Mouse (Mus musculus) bone marrow, adult 2 months (tissue): ENCODE results near the gene Fam227b.

ENCODE experiments used
- CTCF ChIP-seq: fragments of 200-500 bp; IDR thresholded peaks from 2 replicates; pipeline ENCODE4 v1.5.1; 2011; ENCODE audit warnings: low read length, control low read depth; ENCODE audit not compliant: control insufficient read depth, insufficient read depth
- POLR2A ChIP-seq: fragments of 200-500 bp; IDR thresholded peaks from 2 replicates; pipeline ENCODE4 v1.6.1; 2011; ENCODE audit warnings: low read depth, mild to moderate bottlenecking, control low read depth, low read length, borderline replicate concordance; ENCODE audit not compliant: control insufficient read depth

DNA sequence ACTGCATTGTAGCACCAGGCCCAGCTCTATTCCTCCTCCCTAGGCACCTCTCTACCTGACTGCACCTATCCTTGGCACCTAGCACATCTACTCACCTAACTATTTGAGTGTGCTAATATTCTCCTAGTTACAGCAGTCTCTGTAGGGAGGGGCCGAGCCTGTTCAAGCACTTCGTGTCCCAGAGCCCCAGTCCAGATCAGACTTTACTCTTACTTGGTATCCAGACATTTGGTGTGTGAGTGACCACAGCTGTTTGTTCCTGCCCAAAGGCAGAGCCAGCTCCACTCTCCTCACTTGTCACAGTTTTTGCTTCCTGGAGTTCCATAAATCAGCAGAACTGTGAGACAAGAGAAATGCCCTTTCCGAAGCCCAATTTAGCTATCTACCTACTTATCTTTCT lies 47.2 kb upstream of the Fam227b start:
- no peak for TF ChIP-seq POLR2A
- no peak for TF ChIP-seq CTCF
